Mouse (Mus musculus) lung, postnatal 0 days (tissue): ENCODE measurements at regions not wholly inside any gene's neighbourhood (a gene's known extent, or its start where the extent isn't known, plus 50 kb on each side); places are given as distances from the start of the nearest gene placed in this dataset.

ENCODE experiments used
- CTCF ChIP-seq: IDR thresholded peaks from 2 replicates; pipeline ENCODE4 v1.5.1; 2016; ENCODE audit warnings: antibody characterized with exemption, mild to moderate bottlenecking
- EP300 ChIP-seq: IDR thresholded peaks from 2 replicates; pipeline ENCODE4 v1.6.1; 2016; ENCODE audit warnings: antibody characterized with exemption, mild to moderate bottlenecking, control low read depth

GRCm38 (mm10) chr16:76764994-76765393 lies 248.5 kb upstream of the Usp25 start:
- TF ChIP-seq CTCF (no peak), EP300 (no peak)
